Mouse (Mus musculus) monocyte, adult 2 months (primary cell): Measurements from ENCODE around the gene Klhl12.
A peak's percentile ranks its signal among the peaks of the same experiment; 100 is the strongest.
"Not testable (repeated sequence)": the region's sequence is repeated elsewhere in the genome, so short reads cannot be mapped to it uniquely, and the experiment has no call there.

Source experiments
- DNase-seq, 2 experiments: peaks; one replicate each; pipeline ENCODE4 v3.0.0; 2022; ENCODE audit warnings: low spot score in 2 of 2, low read depth in 1 of 2

The Klhl12 gene

GRCm38 (mm10) chr1:134454904-134455824, at the start of gene Klhl12:
TSS of gene Klhl12 (plus strand) at chr1:134455531.
- DNase-seq, result peak; percentile 78 to 91

DNA sequence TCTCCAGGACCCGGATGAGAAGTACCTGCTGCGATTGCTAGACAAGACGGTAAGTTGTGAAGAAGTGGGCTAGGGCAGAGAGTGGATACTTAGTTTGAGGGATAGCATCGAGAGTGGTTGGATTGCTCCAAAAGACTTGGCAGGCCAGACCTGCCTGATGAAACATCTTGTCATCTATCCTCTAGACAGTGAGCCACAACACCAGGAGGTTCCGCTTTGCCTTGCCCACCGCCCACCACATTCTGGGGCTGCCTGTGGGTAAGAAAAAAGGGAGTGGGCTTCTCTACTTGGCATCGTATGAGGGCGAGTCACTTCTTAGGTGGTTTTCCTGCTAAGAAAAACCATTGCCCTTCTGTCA, 48.9 kb upstream of the Klhl12 start:
- DNase-seq, result no peak

DNA sequence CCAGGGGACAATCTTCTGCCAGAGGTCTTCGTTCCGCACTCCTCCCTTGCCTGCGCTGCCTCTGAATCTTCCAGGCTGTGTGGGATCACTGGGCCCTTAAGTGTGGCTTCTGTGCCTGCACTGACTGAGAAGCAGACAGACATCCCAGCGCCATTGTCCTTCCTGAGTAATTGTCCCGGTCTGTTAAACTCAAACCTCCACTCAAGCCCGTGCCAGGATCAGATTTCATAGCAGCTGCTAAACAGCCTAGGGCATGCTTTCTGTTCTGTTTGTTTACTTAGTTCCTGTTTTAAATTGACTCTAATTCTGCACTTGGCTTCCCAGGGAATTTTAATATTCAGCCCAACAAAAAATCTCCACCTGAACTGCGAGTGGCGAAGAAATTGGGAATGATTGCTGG, 47.3 kb upstream of the Klhl12 start:
- no peak for DNase-seq

DNA sequence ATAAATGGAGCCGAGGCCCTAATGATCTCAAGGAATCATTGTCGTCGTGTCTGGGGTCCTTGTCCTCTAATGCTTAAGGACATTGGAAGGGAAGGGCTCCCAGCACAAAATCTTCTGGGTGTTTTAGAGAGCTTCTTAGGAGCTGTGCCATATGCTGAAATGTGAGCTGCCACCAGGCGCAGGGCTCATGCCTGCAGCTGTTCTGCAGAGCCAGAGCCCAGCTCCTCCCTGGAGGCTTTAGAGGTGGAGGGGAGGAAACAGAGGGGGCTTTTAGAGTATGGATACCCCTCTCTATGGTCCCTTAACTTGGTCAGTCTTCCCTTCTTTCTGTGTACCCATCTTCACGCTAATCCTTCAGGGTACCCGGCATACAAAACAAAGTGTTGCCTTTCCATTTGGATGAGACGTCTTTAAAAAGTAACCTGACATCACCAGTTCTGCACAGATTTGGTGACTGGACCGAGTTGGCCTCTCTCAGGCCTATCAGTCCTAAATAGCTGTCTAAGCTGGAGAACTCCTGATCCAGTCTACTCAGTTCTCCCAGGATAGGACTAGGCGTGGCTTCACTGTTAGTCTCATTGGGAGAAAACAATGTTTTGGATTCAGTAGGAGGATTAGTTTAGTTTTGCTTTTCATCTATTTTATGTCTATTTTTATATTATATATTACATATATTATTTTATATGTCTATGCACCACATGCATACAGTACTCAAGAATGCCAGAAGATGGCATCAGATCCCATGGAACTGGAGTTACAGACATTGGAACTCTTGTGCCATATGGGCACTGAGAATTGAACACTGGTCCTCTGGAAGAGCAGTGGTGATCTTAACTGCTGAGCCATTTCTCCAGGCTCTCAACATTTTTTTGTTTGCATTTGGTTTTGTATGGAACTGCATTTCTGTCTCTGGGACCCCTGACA, 43.4 kb upstream of the Klhl12 start:
- DNase-seq, result no peak

DNA sequence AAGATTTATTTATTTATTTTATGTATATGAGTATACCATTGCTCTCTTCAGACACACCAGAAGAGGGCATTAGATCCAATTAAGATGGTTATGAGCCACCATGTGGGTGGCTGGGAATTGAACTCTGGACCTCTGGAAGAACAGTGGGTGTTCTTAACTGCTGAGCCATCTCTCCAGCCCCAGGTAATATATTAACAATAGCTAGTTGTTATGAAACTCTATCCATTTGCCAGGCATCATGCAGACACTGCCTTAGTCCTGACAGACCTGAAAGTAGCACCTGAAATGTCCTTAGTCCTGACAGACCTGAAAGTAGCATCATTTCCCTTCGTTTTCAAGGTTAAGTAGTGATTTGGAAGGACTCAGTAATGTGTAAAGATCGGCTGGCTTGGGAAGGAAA, 41.3 kb upstream of the Klhl12 start:
- DNase-seq, result no peak

GRCm38 (mm10) chr1:134414501-134415167, 40.7 kb upstream of the Klhl12 start:
- DNase-seq, result no peak

- DNase-seq, result peak; percentile 89 to 90
These were observed 40.0 kb upstream of the Klhl12 start, which contains the start of gene Adipor1 for GRCm38 (mm10) chr1:134415168-134415831. TSS of gene Adipor1 (plus strand) at chr1:134415378.

DNA sequence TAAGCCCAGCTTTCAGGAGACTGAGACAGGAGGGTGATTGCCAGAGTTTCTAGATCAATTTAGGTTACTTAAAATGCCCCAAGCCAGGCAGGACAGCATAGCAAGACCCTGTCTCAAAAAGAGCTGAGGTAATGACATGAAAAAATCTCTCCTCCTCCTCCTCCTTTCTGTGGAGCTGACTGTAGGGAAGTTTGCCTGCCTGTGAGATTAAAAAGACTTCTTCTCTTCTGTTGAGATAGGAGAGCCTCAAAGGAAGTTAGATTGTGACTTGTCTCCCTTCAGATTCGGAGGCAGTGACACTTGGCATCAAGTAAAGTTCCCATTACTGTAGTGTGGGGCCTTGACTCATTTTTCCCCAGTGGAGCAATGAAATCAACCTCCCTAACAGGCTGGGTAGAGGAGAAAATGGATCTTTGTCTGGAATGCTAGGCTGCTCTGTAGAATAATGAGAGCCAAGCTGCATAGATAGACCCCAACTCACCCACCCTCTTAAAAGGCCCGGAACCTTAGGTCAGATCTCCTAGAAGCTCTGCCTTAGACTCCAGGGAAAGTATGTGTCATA, 36.8 kb upstream of the Klhl12 start:
- DNase-seq, result no peak

DNA sequence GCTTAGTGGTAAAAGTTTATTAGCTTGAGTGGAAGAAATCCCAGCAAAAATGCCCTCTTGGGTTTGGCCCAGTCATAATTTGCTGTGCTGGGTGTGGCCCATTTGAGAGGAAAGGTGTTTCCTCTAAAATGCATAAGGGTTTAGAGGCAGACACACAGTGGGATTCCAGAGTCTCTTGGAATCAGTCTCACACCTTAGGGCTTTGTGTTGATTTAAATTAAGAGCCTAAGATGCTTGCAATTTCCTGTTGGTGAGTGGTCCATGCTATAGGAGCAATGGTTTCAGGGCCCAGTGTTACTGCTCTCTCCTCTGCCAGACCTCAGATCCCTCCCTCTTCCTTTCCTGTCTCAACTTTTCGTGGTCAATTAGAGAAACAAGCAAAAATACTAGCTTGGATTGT, 36.2 kb upstream of the Klhl12 start:
- no peak for DNase-seq

GRCm38 (mm10) chr1:134419751-134420458, 35.4 kb upstream of the Klhl12 start:
- DNase-seq, result peak; percentile 38 to 71

GRCm38 (mm10) chr1:134423911-134424310, 31.4 kb upstream of the Klhl12 start:
- DNase-seq, result no peak

DNA sequence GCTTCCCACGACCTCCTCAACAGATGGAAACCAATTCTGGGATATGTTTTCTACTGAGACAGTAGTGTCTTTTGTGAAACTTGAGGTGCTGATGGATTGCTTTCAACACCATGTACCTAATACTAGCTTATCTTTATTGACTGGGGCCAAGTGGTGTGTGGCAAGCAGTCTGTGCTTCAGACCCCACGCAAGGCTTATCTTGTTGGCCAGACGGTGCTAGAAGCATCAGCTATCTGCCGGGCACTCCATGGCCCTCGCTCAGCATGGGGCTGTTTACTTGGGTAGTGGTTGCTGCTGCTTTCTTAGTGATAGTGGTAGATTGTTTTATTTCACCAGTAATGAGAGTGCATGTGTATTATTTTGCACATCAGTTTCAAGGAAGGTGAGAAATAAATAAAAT, 29.0 kb upstream of the Klhl12 start:
- DNase-seq, result no peak

DNA sequence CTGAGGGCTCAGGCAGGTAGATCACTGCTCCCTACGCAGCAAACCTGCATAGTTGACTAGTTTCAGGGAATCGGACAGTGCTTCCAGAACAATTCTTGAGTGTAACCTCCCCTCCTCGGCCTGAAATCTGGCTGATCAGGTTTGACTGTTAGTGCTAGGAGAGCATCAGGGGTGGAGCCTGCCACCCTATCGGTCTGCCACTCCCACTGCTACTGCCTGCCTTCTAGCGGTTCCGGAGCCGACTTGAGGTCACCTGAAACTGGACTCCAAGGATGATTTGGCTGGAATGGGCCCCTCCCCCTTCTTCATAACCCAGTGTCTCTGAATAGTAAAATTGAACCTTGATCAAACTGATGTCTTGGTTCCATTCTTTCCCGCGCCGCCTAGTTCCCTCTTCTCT, 22.3 kb upstream of the Klhl12 start:
- DNase-seq, result no peak

DNA sequence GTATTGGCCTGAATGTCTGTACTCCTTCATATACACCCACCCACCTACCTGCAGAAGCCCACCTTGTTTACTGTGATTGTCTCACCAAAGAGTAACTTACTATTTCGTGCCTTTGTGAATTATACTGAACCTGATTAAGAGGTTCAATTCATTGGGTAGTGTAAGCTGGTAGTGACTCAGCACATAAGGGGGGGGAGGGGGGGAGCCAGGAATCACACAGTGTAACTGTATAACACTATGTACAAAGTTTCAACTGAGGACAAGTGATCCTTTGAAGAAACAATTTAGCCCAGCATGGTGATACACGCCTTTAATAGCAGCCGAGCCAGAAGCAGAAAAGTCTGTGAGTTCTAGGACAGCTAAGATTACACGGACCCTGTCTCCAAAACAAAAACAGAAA, 21.9 kb upstream of the Klhl12 start:
- no peak for DNase-seq

DNA sequence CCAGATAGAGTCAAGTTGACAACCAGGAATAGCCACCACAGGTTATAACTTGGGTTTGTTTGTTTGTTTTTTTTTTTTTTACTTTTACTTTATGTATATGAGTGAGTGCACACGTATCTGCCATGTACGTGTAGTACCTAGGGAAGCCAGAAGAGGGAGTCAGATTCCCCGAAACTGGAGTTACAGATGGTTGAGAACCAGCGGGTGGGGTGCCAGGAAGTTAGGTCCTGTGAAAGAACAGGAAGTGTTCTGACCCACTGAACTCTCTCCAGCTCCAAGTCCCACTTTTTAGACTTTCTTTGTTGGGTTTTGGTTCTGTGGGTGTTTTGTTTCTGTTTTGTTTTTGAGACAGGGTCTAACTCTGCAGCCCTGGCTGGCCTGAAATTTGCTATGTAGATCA, 19.9 kb upstream of the Klhl12 start:
- DNase-seq, result no peak

- DNase-seq, result no peak
These were observed 14.9 kb upstream of the Klhl12 start for GRCm38 (mm10) chr1:134440437-134440836.

DNA sequence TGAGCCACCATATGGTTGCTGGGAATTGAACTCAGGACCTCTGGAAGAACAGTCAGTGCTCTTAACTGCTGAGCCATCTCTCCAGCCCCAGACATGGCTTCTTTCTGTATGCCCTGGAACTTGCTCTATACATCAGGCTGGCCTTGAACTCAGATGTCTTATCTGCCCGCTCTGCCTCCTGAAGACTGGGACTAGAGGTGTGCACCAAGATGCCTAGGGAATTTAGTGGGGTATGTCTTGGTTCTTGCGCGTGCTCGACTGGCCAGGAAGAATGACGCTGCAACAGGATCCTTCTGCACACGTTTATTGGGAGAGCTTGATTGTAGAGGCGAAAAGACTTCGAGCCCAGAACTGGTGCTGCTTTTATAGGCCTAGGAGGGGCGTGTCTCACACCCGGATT, 13.6 kb upstream of the Klhl12 start:
- DNase-seq, result not testable (repeated sequence)

DNA sequence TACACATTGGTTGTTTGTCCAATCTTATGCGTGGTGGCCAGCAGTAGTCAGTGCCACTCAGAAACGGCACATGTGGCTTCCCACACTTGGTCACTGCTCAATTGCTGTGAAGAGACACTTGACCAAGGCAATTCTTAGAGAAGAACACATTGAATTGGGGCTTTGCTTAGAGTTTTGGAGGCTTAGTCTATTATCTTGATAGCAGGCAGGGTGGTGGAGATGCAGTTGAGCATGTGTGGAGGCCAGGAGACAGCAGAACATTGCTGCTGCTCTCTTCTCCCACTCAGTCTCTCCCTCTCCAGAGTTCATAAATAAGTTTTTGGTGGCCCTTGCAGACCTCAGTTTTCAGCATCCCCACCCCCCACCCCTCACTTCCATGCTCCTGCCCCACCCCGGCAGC, 12.9 kb upstream of the Klhl12 start:
- no peak for DNase-seq

DNA sequence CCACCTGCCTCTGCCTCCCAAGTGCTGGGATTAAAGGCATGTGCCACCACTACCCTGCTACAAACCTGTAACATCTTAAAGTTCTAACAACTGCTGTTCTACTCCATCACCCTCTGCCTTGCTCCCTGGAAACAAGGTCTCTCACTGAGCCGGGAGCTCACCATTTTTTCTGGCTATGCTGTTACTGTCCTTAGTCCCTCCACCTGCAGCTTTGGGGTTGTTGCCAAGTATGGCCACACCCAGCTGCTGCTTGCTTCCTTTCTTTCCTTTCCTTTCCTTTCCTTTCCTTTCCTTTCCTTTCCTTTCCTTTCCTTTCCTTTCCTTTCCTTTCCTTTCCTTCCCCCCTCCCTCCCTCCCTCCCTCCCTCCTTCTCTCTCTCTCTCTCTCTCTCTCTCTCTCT, 12.0 kb upstream of the Klhl12 start:
- not testable (repeated sequence) for DNase-seq

DNA sequence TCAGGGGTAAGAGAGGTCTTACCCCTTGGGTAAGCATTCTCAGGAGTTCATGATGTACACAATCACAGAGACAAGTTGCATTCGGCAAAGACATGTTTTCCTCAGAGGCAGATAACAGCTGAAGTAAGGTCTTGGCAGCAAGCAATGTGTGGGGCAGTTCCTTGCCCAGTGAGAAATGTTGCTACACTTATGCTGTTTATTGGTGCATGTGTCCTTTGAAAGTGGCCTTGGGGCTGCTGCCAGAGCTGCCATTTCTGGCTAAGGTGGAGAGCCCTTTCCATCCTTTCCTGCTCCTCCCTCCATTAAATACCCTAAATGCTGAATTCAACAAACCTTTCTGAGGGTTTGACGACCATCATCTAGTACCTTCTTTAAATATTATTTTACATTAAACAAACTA, 9.9 kb upstream of the Klhl12 start:
- DNase-seq, result no peak
